Mouse (Mus musculus) cortical plate, adult 2 months (tissue): ENCODE results near the gene Klk6.

ENCODE experiments used
- CTCF ChIP-seq: fragments of 200-500 bp; IDR thresholded peaks from 2 replicates; pipeline ENCODE4 v1.5.1; 2011; ENCODE audit warnings: mild to moderate bottlenecking, control low read depth, low read length; ENCODE audit not compliant: insufficient read depth; ENCODE audit errors: extremely low read depth
- POLR2A ChIP-seq: fragments of 200-500 bp; IDR thresholded peaks from 2 replicates; pipeline ENCODE4 v1.6.1; 2011; ENCODE audit warnings: mild to moderate bottlenecking, low read length, control low read depth; ENCODE audit not compliant: insufficient read depth; ENCODE audit errors: extremely low read depth

DNA sequence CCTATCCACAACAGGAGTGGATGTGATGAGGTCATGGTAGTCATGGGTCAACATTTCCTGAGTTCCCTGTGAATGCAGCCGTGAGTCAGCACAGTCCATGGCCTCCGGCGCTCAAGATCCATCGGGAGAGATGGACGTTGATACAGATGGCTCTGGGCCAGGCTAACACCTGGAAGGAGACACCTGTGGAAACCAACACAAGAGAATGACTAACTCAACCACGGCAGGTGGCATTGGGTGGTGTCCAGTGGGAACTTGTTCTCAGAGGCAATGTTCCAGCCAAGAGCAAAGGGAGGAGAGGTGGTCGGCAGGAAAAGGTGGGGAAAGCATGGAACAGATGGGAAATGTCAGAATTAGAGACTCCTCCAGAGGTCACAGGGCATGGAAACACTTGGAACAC, 2.7 kb upstream of the Klk6 start:
- no peak for TF ChIP-seq CTCF
- no peak for TF ChIP-seq POLR2A
